Mouse (Mus musculus): ENCODE measurements around the gene 1700031F05Rik. TPM values are rescaled to one million over a fixed set of nuclear protein-coding genes. Genes with fewer than 3 reads are reported as not detected.
"Not testable (repeated sequence)": the region's sequence is repeated elsewhere in the genome, so short reads cannot be mapped to it uniquely, and the experiment has no call there.

The 1700031F05Rik gene
- not detected for total RNA-seq (2018; cell fraction: chromatin; rRNA removed)
- total RNA-seq (2018; cell fraction: cytosol; rRNA removed), result not detected
- total RNA-seq (2018; cell fraction: nucleus; rRNA removed), result not detected
- not detected in 3 replicates for polyA plus RNA-seq (2018)

GRCm38 (mm10) chrX:102867871-102868270, at the start of gene 1700031F05Rik:
Gene 1700031F05Rik (minus strand): TSS chrX:102867971.
- no peaks in the 10 kb centered on the region for H3K79me2 ChIP-seq (ENCODE audit: inconsistent target)
- no peak within 1 kb of the TSS for H3K4me3 ChIP-seq (ENCODE audit: inconsistent target)
- 88% methylated on average over 6 of the region's 6 CpGs for WGBS (ENCODE audit: missing documents)
- no peak within 1 kb of the TSS for H3K27ac ChIP-seq
- no peaks in the 10 kb centered on the region for H3K36me3 ChIP-seq (ENCODE audit: inconsistent target)

- WGBS (ENCODE audit: missing documents), result 86% methylated on average over 1 of the region's 1 CpGs
- H3K79me2 ChIP-seq (ENCODE audit: inconsistent target); H3K27ac ChIP-seq; H3K4me3 ChIP-seq (ENCODE audit: inconsistent target); H3K36me3 ChIP-seq (ENCODE audit: inconsistent target): not testable (repeated sequence)
Observed at GRCm38 (mm10) chrX:102914823-102915222, 47.1 kb upstream of the 1700031F05Rik start.

GRCm38 (mm10) chrX:102908587-102908986, 40.8 kb upstream of the 1700031F05Rik start, which contains the start of the genes Dmrtc1a and 1700011M02Rik:
Gene Dmrtc1a (minus strand): TSS chrX:102908687.
Gene 1700011M02Rik (plus strand): TSS chrX:102908905.
- not testable (repeated sequence) for H3K79me2 ChIP-seq (ENCODE audit: inconsistent target); H3K27ac ChIP-seq; H3K4me3 ChIP-seq (ENCODE audit: inconsistent target); H3K36me3 ChIP-seq (ENCODE audit: inconsistent target)
- WGBS (ENCODE audit: missing documents), result 80% methylated on average over 1 of the region's 9 CpGs

GRCm38 (mm10) chrX:102854516-102854915, 13.3 kb downstream of the 1700031F05Rik start, which contains the start of gene Dmrtc1c2:
Gene Dmrtc1c2 (minus strand): TSS chrX:102854616.
- H3K4me3 ChIP-seq (ENCODE audit: inconsistent target); H3K27ac ChIP-seq; H3K79me2 ChIP-seq (ENCODE audit: inconsistent target); H3K36me3 ChIP-seq (ENCODE audit: inconsistent target): not testable (repeated sequence)
- WGBS (ENCODE audit: missing documents), result no CpG with 5 or more reads among the region's 13 CpGs

GRCm38 (mm10) chrX:102812311-102812710, 55.5 kb downstream of the 1700031F05Rik start:
- no peaks in the 10 kb centered on the region for H3K36me3 ChIP-seq (ENCODE audit: inconsistent target)
- 75% methylated on average over 3 of the region's 4 CpGs for WGBS (ENCODE audit: missing documents)
- H3K27ac ChIP-seq, result no peak overlapping the region
- H3K4me3 ChIP-seq (ENCODE audit: inconsistent target), result no peak overlapping the region
- H3K79me2 ChIP-seq (ENCODE audit: inconsistent target), result no peaks in the 10 kb centered on the region

Other genes with a start within 250 kb of the 1700031F05Rik start
- 2.1 to 3.5 TPM (median 2.9 TPM) in 3 replicates for gene Phka1, start 223.7 kb downstream of the 1700031F05Rik start, polyA plus RNA-seq (2018)
- gene Gm3880, start 181.0 kb downstream of the 1700031F05Rik start, polyA plus RNA-seq (2018), result not detected in 3 replicates
- gene Gm9112, start 160.3 kb downstream of the 1700031F05Rik start, polyA plus RNA-seq (2018), result not detected in 3 replicates
- not detected in 3 replicates for gene Dmrtc1b, start 160.1 kb downstream of the 1700031F05Rik start, polyA plus RNA-seq (2018)
- gene Dmrtc1c1, start 65.0 kb downstream of the 1700031F05Rik start, polyA plus RNA-seq (2018), result not detected in 3 replicates
- not detected in 3 replicates for gene Dmrtc1c2, start 13.4 kb downstream of the 1700031F05Rik start, polyA plus RNA-seq (2018)
- gene Dmrtc1a, start 40.7 kb upstream of the 1700031F05Rik start, polyA plus RNA-seq (2018), result not detected in 3 replicates
- not detected in 3 replicates for gene 1700011M02Rik, start 40.9 kb upstream of the 1700031F05Rik start, polyA plus RNA-seq (2018)
- gene 1700018G05Rik, start 60.4 kb upstream of the 1700031F05Rik start, polyA plus RNA-seq (2018), result not detected in 3 replicates

Measured in macrophage (primary cell).